In genomic region chr3:82385091-82385490, GRCm38 (mm10) we compare ENCODE assay signal across 23 mouse cellular contexts. TPM values are rescaled to one million over a fixed set of nuclear protein-coding genes. Genes with fewer than 3 reads are reported as not detected.
DNase-seq lines count a peak whose midpoint lies in the region; ATAC-seq lines count a peak whose summit lies in the region.
"Had no signal": no experiment of that assay in that cellular context is flagged by ENCODE, and none has a peak within 500 bp of the region (broad histone marks: within the 10 kb centered on the region; RNA-seq: fewer than 3 reads in every experiment).

No protein-coding gene starts in this region.

- no peak for DNase-seq in frontal cortex, postnatal 36 days (ENCODE audit: low spot score in 2 of 2)
- DNase-seq in ES-CJ7 (ENCODE audit: low read depth, low spot score) (peak; percentile 34), R1 (ENCODE audit: low read depth, low spot score) (peak; percentile 25)
- no peak for DNase-seq in right cerebral cortex, adult 18-20 months
- DNase-seq: adrenal gland, adult 2 months; adrenal gland, postnatal 14 days; cerebellum, adult 11 months; cerebellum, adult 2 months; cerebellum, adult 9-11 months; cerebellum, postnatal 25 days; gastrocnemius, postnatal 25 days; heart, adult 18-20 months; heart, postnatal 10 days; heart, postnatal 36 days; kidney, adult 18-20 months had no signal

- 0 out of 2 replicates have a peak, but pooled peaks have one; percentile 20 for ATAC-seq in frontal cortex, adult (ENCODE audit: low TSS enrichment)
- ATAC-seq in activated CD4-positive, CD25-positive, alpha-beta regulatory T cell, adult 4 months: no peak
- ATAC-seq: CD4-positive, CD25-positive, alpha-beta regulatory T cell, adult 4 months; forebrain, embryonic 15.5 days; hindbrain, postnatal 0 days; inflammation-experienced regulatory T-cells, adult 6 months; intestine, embryonic 16.5 days had no signal

RNA-seq across cellular contexts. Expression of gene Map9, which starts 27.2 kb away (rescaled TPM):
- polyA plus RNA-seq in activated CD4-positive, CD25-positive, alpha-beta regulatory T cell, adult 4 months (2017; shearing (Covaris generic)): 1 to 10 TPM in 1 of 2 experiments, under 1 TPM in 1; 0.75 to 1.1 TPM
- polyA plus RNA-seq: erythroblast, embryonic 14.5 days had no signal

Comparison
In these comparisons a context has a peak if more than half of its experiments do, and no peak if none do; other contexts are left out.
1. DNase-seq: peak in ES-CJ7 (single experiment) and R1 (single experiment); none in frontal cortex, postnatal 36 days (0 of 2) and right cerebral cortex, adult 18-20 months (single experiment).